Mouse (Mus musculus) thymus, postnatal 25 days (tissue): ENCODE measurements at regions not wholly inside any gene's neighbourhood (a gene's known extent, or its start where the extent isn't known, plus 50 kb on each side); places are given as distances from the start of the nearest gene placed in this dataset.

Experiments
- DNase-seq: peaks from one replicate; pipeline ENCODE4 v3.0.0; 2022

GRCm38 (mm10) chr1:64288812-64289447 lies 166.8 kb upstream of the Klf7 start:
- DNase-seq, result no peak

- DNase-seq, result no peak
Measured at GRCm38 (mm10) chr1:64287068-64287467, 165.0 kb upstream of the Klf7 start.

GRCm38 (mm10) chr1:64284656-64285055 lies 162.6 kb upstream of the Klf7 start:
- DNase-seq, result no peak

- DNase-seq, result no peak
Measured at GRCm38 (mm10) chr1:64275865-64276264, 153.8 kb upstream of the Klf7 start.

- no peak for DNase-seq
Measured at GRCm38 (mm10) chr1:64275086-64275802, 153.2 kb upstream of the Klf7 start.

- DNase-seq, result no peak
Measured at GRCm38 (mm10) chr1:64257237-64257636, 135.2 kb upstream of the Klf7 start.

GRCm38 (mm10) chr1:64255554-64256295 lies 133.6 kb upstream of the Klf7 start:
- no peak for DNase-seq

GRCm38 (mm10) chr1:64254673-64255072 lies 132.6 kb upstream of the Klf7 start:
- DNase-seq, result no peak

GRCm38 (mm10) chr1:64253996-64254395 lies 131.9 kb upstream of the Klf7 start:
- no peak for DNase-seq

- no peak for DNase-seq
Measured at GRCm38 (mm10) chr1:64242401-64242800, 120.3 kb upstream of the Klf7 start.

- DNase-seq, result no peak
Measured at GRCm38 (mm10) chr1:64229654-64230053, 107.6 kb upstream of the Klf7 start.

- DNase-seq, result no peak
Measured at GRCm38 (mm10) chr1:64226001-64226918, 104.2 kb upstream of the Klf7 start.

GRCm38 (mm10) chr1:64223779-64224687 lies 102.0 kb upstream of the Klf7 start:
- DNase-seq, result no peak

GRCm38 (mm10) chr1:64222475-64222874 lies 100.4 kb upstream of the Klf7 start:
- DNase-seq, result no peak

- DNase-seq, result no peak
Measured at GRCm38 (mm10) chr1:64220486-64220885, 98.4 kb upstream of the Klf7 start.

- no peak for DNase-seq
Measured at GRCm38 (mm10) chr1:64220040-64220439, 98.0 kb upstream of the Klf7 start.

GRCm38 (mm10) chr1:64215646-64216045 lies 93.6 kb upstream of the Klf7 start:
- DNase-seq, result no peak

GRCm38 (mm10) chr1:64209131-64209530 lies 87.0 kb upstream of the Klf7 start:
- DNase-seq, result no peak

- DNase-seq, result no peak
Measured at GRCm38 (mm10) chr1:64200387-64201023, 78.4 kb upstream of the Klf7 start.

GRCm38 (mm10) chr1:64198781-64199180 lies 76.7 kb upstream of the Klf7 start:
- DNase-seq, result no peak

GRCm38 (mm10) chr1:64198322-64198721 lies 76.2 kb upstream of the Klf7 start:
- DNase-seq, result no peak
